Mouse (Mus musculus) cerebellum, postnatal 10 days (tissue): ENCODE data around the gene Stat3.

Source experiments
- DNase-seq, 2 experiments: peaks; one replicate each; pipeline ENCODE4 v3.0.0; 2021; ENCODE audit warnings: mixed read lengths in 2 of 2

Stat3 gene

GRCm38 (mm10) chr11:100920887-100921624, 18.3 kb downstream of the Stat3 start:
- no peak for DNase-seq

GRCm38 (mm10) chr11:100918007-100918406, 21.3 kb downstream of the Stat3 start:
- no peak for DNase-seq

- DNase-seq, result no peak
Measured at GRCm38 (mm10) chr11:100916432-100916971, 22.8 kb downstream of the Stat3 start.

DNA sequence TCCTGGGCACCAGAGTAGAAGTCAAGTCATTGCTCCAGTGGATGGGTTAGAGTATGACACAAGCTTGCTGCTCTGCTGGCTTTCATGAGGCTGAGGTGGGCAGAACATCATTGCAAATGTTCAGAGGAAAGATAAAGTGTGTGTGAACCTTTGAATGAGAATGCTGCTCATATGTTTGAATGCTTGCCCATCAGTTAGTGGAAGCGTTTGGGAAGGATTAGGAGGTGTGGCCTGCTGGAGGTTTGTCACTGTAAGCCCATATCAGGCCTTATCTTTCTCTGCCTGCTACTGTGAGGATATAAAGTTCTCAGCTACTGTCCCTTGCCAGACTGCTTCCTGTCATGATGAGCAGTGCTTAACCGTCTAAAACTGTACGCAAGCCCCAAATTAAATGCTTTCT, 24.3 kb downstream of the Stat3 start:
- no peak for DNase-seq

GRCm38 (mm10) chr11:100914415-100914814, 24.9 kb downstream of the Stat3 start:
- DNase-seq, result peak; percentile 52 to 55

DNA sequence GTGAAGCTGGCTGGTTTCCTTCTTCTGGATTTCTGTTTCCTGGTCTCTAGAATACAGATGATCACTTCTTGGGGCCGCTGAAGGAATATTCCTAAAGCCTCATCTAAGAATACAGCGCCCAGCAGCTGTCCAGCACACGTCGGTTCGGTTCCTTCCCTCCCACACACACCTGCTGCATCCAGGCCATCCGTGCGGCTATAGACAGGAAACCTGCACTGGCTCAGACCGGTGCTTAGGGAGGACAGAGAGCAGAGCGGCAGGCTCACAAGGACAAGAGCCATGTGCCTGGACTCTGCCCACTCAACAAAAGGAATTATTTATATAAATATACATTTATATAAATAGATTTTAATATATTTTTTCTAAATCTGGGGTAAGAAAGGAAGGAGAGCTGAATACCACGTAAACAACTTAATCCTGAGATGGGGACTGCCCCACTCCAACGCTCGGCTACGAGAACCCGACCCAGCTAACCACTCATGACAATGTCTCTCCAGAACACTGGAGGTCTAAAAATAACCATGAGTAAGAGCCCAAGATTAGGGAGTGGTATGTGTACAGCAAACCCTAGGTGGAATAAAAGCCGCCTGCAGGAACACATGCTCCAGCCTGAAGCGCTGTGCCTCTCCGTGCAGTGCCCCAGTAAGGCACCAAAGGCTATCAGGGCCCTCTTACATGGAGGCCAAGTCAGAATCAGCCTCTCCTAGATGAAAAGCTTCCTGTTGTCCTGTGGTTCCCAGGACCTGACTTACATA, 26.8 kb downstream of the Stat3 start:
- no peak for DNase-seq

GRCm38 (mm10) chr11:100908567-100908966, 30.8 kb downstream of the Stat3 start:
- DNase-seq, result no peak

DNA sequence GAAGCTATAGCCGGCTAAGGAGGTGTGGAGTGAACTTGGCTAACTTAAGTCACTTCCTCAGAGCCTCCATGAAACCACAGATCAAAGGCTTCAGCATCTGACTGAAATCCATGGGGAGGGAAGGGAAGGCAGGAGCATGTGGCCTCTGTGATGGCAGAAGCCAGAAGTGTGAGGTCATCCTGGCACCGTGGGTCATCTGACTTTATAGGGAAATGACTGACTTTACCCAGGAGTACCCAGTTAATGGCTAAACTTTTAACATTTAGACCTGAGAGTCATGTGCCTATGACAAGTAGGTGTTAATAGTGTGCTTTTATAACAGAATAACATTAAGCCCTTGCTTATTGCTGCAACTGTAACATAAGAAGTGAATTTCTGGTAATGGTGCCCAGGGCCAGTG, 31.2 kb downstream of the Stat3 start:
- DNase-seq, result no peak

GRCm38 (mm10) chr11:100906885-100907284, 32.5 kb downstream of the Stat3 start:
- DNase-seq, result no peak

- no peak for DNase-seq
Measured at GRCm38 (mm10) chr11:100905929-100906328, 33.4 kb downstream of the Stat3 start.

DNA sequence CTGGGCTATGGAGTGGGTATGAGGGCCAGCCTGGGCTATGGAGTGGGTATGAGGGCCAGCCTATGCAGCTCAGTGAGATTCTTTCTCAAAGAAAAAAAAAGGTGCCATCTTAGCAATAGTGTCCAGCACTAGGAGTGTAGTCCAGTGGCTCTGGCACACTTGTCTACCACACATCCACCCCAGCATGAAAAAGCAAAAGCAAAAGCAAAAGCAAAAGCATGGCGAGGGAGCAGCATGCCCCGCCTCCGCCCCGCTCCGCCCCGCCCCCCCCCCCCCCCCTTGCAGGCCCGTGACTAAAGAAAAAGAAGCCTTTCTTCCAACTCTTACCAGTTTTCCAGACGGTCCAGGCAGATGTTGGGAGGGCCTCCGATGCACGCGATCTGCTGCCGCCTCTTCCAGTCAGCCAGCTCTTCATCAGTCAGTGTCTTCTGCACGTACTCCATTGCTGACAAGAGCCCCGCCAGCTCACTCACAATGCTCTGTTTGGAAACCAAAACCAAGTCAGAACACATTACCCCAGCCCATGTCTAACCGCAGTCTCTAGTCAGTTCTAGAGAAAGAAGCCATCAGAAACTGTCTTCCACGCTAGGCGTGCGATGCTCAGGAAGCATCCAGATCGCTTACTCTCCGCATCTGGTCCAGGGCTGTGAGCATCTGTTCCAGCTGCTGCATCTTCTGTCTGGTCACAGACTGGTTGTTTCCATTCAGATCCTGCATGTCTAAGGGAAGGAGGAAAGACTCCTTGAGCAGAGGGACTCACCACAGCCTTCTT, 34.6 kb downstream of the Stat3 start:
- no peak for DNase-seq

DNA sequence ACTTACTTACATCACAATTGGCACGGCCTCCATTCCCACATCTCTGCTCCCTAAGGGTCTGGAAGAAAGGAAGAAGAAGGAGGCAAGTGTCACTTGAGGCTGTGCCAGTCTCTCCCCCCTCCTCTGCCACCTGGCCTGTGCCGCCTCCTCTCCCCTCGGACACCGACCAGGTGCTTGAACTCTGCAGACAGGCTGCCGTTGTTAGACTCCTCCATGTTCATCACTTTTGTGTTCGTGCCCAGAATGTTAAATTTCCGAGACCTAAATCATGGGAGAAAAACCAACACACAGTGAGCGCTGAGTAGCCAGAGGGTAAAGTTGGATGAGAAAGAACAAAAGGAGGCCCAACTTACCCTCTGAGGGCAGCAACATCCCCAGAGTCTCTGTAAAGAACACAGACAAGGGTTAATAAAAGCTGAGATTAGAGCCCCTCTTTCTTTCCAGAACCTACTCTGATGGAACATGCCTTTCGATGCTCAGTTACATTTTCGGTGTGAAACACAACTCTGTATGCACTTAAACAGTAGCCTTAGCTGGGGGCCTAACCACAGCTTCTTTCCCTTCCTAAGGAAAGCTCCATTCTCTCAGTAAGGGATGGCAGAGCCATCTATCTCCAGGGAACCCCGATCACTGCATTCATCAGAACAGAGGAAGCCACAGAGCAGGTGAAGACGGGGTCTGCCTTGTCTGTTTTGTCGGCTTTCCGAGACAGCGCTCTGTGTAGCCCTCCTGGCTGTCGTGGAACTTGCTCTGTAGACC, 40.7 kb downstream of the Stat3 start:
- peak; percentile 54 to 69 for DNase-seq

GRCm38 (mm10) chr11:100897294-100898231, 41.8 kb downstream of the Stat3 start:
- DNase-seq, result peak; percentile 87 to 94

GRCm38 (mm10) chr11:100896078-100896477, 43.3 kb downstream of the Stat3 start:
- peak; percentile 67 to 77 for DNase-seq

- DNase-seq, result peak; percentile 58 to 67
Measured at GRCm38 (mm10) chr11:100894146-100894918, 45.0 kb downstream of the Stat3 start.

DNA sequence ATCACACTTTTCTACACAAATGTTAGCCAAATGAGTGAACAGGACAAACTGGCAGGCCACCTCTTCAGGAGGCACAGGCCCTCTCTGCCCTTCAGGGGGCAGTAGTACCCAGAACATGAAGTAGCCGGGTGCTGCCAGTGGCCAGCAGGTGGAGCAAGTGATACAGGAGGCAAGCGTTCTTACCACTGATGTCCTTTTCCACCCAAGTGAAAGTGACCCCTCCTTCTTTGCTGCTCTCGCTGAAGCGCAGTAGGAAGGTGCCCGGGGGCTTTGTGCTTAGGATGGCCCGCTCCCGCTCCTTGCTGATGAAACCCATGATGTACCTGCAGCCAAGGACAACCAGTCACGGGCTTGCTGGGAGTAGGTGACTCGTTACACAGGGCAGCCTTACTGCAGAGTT, 45.9 kb downstream of the Stat3 start:
- DNase-seq, result peak; percentile 96 to 97

- no peak for DNase-seq
Measured at GRCm38 (mm10) chr11:100892435-100892834, 46.9 kb downstream of the Stat3 start.

DNA sequence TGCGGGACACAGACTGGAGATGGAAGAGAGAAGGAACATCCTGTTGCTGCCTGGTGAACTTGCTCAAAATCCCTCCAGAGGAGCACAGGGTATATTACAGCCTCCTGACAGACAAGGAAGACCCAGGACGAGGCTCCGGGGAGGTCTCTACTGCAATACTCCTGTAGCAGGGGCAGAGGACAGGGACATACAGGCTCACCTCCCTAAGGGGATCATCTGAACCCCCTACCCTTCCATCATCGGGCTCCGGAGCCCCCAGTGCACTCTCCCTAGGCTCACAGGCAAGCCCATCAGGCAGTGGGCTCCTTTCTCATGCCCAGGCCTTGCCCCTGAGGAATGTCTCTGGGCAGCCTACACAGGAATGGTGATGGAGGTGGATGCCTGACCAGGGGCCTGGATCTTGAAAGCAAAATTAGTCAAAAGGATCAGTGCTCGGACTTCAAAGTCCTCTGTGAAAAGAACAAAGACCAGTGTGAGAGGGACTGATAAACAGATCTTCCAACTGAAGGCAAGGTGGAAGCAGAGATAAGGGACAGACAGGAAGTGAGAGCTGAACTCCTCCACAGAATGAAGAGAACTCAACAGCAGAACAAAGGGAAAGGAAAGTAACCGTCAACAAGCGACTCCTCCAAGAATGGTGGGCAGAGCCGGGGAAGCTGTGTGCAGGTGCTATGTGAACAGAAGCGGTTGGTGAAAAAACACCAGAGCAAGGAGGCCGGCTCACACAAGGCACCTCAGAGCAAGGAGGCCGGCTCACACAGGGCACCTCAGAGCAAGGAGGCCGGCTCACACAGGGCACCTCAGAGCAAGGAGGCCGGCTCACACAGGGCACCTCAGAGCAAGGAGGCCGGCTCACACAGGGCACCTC, 47.9 kb downstream of the Stat3 start:
- no peak for DNase-seq

- peak; percentile 55 to 70 for DNase-seq
Measured at GRCm38 (mm10) chr11:100890481-100890880, 48.9 kb downstream of the Stat3 start.
